Mouse (Mus musculus): ENCODE data around the gene Parp12. TPM values are rescaled to one million over a fixed set of nuclear protein-coding genes. Genes with fewer than 3 reads are reported as not detected.

The Parp12 gene
- polyA plus RNA-seq, 1 experiment from 2014 or later, result 13.6 TPM

DNA sequence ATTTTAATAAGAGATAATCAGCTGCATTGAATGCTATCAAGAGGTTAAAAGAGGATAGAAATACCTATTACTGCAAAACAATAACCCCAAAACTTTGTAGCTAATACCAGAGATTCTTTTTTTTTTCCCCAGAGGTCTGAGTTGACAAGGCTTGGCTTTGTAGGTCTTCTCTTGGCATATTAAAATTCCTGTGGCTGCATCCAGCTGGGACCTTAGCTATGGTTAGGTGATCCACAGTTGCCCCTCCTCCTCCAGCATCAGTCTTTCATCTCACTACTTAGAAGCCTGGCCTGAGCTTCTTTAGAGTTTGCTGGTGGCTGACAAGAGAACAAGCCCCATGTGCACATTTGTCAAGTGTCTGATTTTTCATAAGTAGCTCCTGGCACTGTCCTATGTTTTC lies 6.6 kb upstream of the Parp12 start:
- no peaks in the 10 kb centered on the region for H3K9me3 ChIP-seq (ENCODE audit: low read length)
- no peak overlapping the region for H3K27ac ChIP-seq (ENCODE audit: low read length)
- ATAC-seq (no peak), DNase-seq (ENCODE audit: low spot score) (no peak)
- H3K27me3 ChIP-seq (replicated peaks; ENCODE audit: insufficient read depth, low read length), result no peaks in the 10 kb centered on the region
- H3K4me3 ChIP-seq (ENCODE audit: low read depth, low read length), result no peak overlapping the region
- H3K4me2 ChIP-seq (replicated peaks; ENCODE audit: low read depth, low read length), result no peak overlapping the region
- TF ChIP-seq EP300 (IDR thresholded peaks at IDR 0.05) (no peak), CTCF (IDR thresholded peaks at IDR 0.05) (no peak)
- no peaks in the 10 kb centered on the region for H3K4me1 ChIP-seq (ENCODE audit: insufficient read depth, low read depth, low read length)
- H3K36me3 ChIP-seq (ENCODE audit: insufficient read depth, low read length), result no peaks in the 10 kb centered on the region
- H3K9ac ChIP-seq (replicated peaks; ENCODE audit: low read depth), result no peak overlapping the region

DNA sequence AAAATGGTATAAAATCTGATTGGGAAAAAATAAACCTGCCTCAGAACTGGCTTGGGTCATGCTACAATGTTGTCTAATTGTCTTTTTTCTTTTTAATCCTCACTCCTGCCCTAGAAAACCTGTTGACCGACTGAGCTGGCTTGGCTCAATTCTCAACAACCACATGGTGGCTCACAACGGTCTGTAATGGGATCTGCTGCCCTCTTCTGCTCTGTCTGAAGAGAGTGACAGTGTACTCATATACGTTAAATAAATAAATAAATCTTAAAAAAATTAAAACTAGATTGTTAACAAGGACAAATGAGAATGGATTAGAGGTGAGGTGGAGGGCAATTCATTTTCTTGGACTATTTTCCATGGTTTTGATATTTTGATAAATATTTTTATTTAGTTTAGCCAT lies 2.5 kb upstream of the Parp12 start:
- no peaks in the 10 kb centered on the region for H3K27me3 ChIP-seq (replicated peaks; ENCODE audit: insufficient read depth, low read length)
- H3K4me1 ChIP-seq (ENCODE audit: insufficient read depth, low read depth, low read length), result peaks cover 4% of the 10 kb centered on the region; the same call in 1 of the 2 replicates
- H3K4me2 ChIP-seq (replicated peaks; ENCODE audit: low read depth, low read length), result no peak overlapping the region
- no peak overlapping the region for H3K9ac ChIP-seq (replicated peaks; ENCODE audit: low read depth)
- TF ChIP-seq EP300 (IDR thresholded peaks at IDR 0.05), result no peak
- TF ChIP-seq CTCF (IDR thresholded peaks at IDR 0.05), result peak; percentile 45
- no peak overlapping the region for H3K27ac ChIP-seq (ENCODE audit: low read length)
- H3K9me3 ChIP-seq (ENCODE audit: low read length), result no peaks in the 10 kb centered on the region
- WGBS, result 26% methylated on average over 3 of the region's 3 CpGs
- DNase-seq (ENCODE audit: low spot score) (no peak), ATAC-seq (no peak)
- no peak overlapping the region for H3K4me3 ChIP-seq (ENCODE audit: low read depth, low read length)
- no peaks in the 10 kb centered on the region for H3K36me3 ChIP-seq (ENCODE audit: insufficient read depth, low read length)

GRCm38 (mm10) chr6:39118456-39118881 lies 320 bp upstream of the Parp12 start:
- peak overlapping the region; percentile 83 for H3K4me3 ChIP-seq (ENCODE audit: low read depth, low read length)
- no peaks in the 10 kb centered on the region for H3K36me3 ChIP-seq (ENCODE audit: insufficient read depth, low read length)
- peak overlapping the region; percentile 83 for H3K4me2 ChIP-seq (replicated peaks; ENCODE audit: low read depth, low read length)
- H3K4me1 ChIP-seq (ENCODE audit: insufficient read depth, low read depth, low read length), result peaks cover 4% of the 10 kb centered on the region; the same call in 1 of the 2 replicates
- DNase-seq (ENCODE audit: low spot score), result peak; percentile 61
- peak; percentile 51 for ATAC-seq
- WGBS, result 8% methylated on average over 49 of the region's 49 CpGs
- peak overlapping the region; percentile 93 for H3K27ac ChIP-seq (ENCODE audit: low read length)
- H3K9me3 ChIP-seq (ENCODE audit: low read length), result no peaks in the 10 kb centered on the region
- H3K27me3 ChIP-seq (replicated peaks; ENCODE audit: insufficient read depth, low read length), result no peaks in the 10 kb centered on the region
- TF ChIP-seq EP300 (IDR thresholded peaks at IDR 0.05) (no peak), CTCF (IDR thresholded peaks at IDR 0.05) (no peak)
- peak overlapping the region; percentile 82 for H3K9ac ChIP-seq (replicated peaks; ENCODE audit: low read depth)

DNA sequence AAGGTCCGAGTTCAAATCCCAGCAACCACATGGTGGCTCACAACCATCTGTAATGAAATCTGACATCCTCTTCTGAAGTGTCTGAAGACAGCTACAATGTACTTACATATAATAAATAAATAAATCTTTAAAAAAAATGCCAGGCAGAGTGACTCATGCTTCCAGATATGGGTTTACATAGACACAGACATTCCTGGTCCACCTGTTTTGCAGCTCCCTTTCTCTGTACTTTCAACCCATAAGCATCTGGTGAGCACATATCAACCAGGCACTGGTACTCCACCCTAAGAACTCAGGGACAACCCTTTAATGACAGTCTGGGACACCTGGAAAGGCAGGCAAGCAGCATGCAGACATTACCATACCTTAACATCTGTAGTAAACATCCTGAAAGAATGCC lies 2.7 kb downstream of the Parp12 start:
- 0 out of 2 replicates have a peak, but pooled peaks cover 5% of the 10 kb centered on the region for H3K36me3 ChIP-seq (ENCODE audit: insufficient read depth, low read length)
- ATAC-seq (no peak), DNase-seq (ENCODE audit: low spot score) (no peak)
- H3K27ac ChIP-seq (ENCODE audit: low read length), result no peak overlapping the region
- H3K9me3 ChIP-seq (ENCODE audit: low read length), result no peaks in the 10 kb centered on the region
- no peak overlapping the region for H3K9ac ChIP-seq (replicated peaks; ENCODE audit: low read depth)
- no peak overlapping the region for H3K4me3 ChIP-seq (ENCODE audit: low read depth, low read length)
- 93% methylated on average over 1 of the region's 1 CpGs for WGBS
- no peak overlapping the region for H3K4me2 ChIP-seq (replicated peaks; ENCODE audit: low read depth, low read length)
- TF ChIP-seq CTCF (IDR thresholded peaks at IDR 0.05) (no peak), EP300 (IDR thresholded peaks at IDR 0.05) (no peak)
- no peaks in the 10 kb centered on the region for H3K27me3 ChIP-seq (replicated peaks; ENCODE audit: insufficient read depth, low read length)
- H3K4me1 ChIP-seq (ENCODE audit: insufficient read depth, low read depth, low read length), result peaks cover 4% of the 10 kb centered on the region; the same call in 1 of the 2 replicates

- H3K4me3 ChIP-seq (ENCODE audit: low read depth, low read length), result no peak overlapping the region
- WGBS, result 92% methylated on average over 3 of the region's 3 CpGs
- H3K4me2 ChIP-seq (replicated peaks; ENCODE audit: low read depth, low read length), result no peak overlapping the region
- no peak overlapping the region for H3K9ac ChIP-seq (replicated peaks; ENCODE audit: low read depth)
- H3K36me3 ChIP-seq (ENCODE audit: insufficient read depth, low read length), result peaks cover 14% of the 10 kb centered on the region; the same call in 1 of the 2 replicates
- H3K4me1 ChIP-seq (ENCODE audit: insufficient read depth, low read depth, low read length), result peaks cover 4% of the 10 kb centered on the region; the same call in 1 of the 2 replicates
- ATAC-seq, result no peak
- no peaks in the 10 kb centered on the region for H3K9me3 ChIP-seq (ENCODE audit: low read length)
- H3K27me3 ChIP-seq (replicated peaks; ENCODE audit: insufficient read depth, low read length), result no peaks in the 10 kb centered on the region
- no peak for DNase-seq (ENCODE audit: low spot score)
- TF ChIP-seq CTCF (IDR thresholded peaks at IDR 0.05), result no peak
- TF ChIP-seq EP300 (IDR thresholded peaks at IDR 0.05), result no peak
- H3K27ac ChIP-seq (ENCODE audit: low read length), result no peak overlapping the region
Measured at GRCm38 (mm10) chr6:39113141-39113540, 5.0 kb downstream of the Parp12 start.

DNA sequence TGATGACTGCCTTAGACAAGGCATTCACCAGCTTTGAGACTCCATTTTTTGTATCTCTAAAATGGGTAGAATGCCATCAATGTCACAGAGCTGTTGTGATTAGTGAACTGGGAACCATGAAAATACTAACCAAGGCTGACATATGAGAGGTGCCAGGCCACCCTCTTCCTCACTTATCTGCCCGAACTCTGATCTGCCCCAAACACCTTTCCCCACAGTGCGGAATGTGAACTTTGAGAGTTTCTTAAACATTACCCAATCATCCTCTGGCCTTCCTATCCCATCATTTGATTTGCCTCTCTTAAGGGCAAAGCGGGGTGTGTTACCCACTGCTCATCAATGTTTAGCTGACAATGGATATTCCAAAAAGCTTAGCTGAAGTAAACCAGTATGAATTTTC lies 5.4 kb downstream of the Parp12 start:
- no peak overlapping the region for H3K4me3 ChIP-seq (ENCODE audit: low read depth, low read length)
- H3K9ac ChIP-seq (replicated peaks; ENCODE audit: low read depth), result no peak overlapping the region
- DNase-seq (ENCODE audit: low spot score), result no peak
- ATAC-seq, result no peak
- 86% methylated on average over 3 of the region's 3 CpGs for WGBS
- TF ChIP-seq CTCF (IDR thresholded peaks at IDR 0.05), result no peak
- H3K27ac ChIP-seq (ENCODE audit: low read length), result no peak overlapping the region
- H3K36me3 ChIP-seq (ENCODE audit: insufficient read depth, low read length), result peaks cover 14% of the 10 kb centered on the region; the same call in 1 of the 2 replicates
- H3K9me3 ChIP-seq (ENCODE audit: low read length), result no peaks in the 10 kb centered on the region
- peaks cover 4% of the 10 kb centered on the region; the same call in 1 of the 2 replicates for H3K4me1 ChIP-seq (ENCODE audit: insufficient read depth, low read depth, low read length)
- no peaks in the 10 kb centered on the region for H3K27me3 ChIP-seq (replicated peaks; ENCODE audit: insufficient read depth, low read length)
- no peak overlapping the region for H3K4me2 ChIP-seq (replicated peaks; ENCODE audit: low read depth, low read length)

DNA sequence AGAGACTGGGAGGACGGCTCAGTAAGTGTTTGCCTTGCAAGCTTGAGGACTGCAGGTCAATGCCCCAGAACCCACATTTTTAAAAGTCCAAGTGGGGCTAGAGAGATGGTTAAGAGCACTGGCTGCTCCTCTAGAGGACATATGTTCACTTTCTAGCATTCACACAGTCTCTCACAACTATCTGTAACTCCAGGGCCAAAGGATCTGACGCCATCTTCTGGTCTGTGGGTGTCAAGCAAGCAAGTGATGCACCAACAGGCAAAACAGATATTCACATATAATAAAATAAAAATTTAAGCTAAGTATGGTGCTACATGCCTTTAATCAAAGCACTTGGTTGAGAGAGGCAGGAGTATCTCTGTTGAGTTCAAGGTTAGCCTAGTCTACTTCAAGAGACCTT lies 11.3 kb downstream of the Parp12 start:
- H3K36me3 ChIP-seq (ENCODE audit: insufficient read depth, low read length), result peaks cover 14% of the 10 kb centered on the region; the same call in 1 of the 2 replicates
- H3K27ac ChIP-seq (ENCODE audit: low read length), result no peak overlapping the region
- H3K27me3 ChIP-seq (replicated peaks; ENCODE audit: insufficient read depth, low read length), result no peaks in the 10 kb centered on the region
- H3K9me3 ChIP-seq (ENCODE audit: low read length), result no peaks in the 10 kb centered on the region
- TF ChIP-seq EP300 (IDR thresholded peaks at IDR 0.05) (no peak), CTCF (IDR thresholded peaks at IDR 0.05) (peak; percentile 47)
- DNase-seq (ENCODE audit: low spot score) (no peak), ATAC-seq (no peak)
- no peak overlapping the region for H3K9ac ChIP-seq (replicated peaks; ENCODE audit: low read depth)
- 41% methylated on average over 2 of the region's 2 CpGs for whole genome bisulfite sequencing
- H3K4me2 ChIP-seq (replicated peaks; ENCODE audit: low read depth, low read length), result no peak overlapping the region
- no peaks in the 10 kb centered on the region for H3K4me1 ChIP-seq (ENCODE audit: insufficient read depth, low read depth, low read length)
- H3K4me3 ChIP-seq (ENCODE audit: low read depth, low read length), result no peak overlapping the region
